Mouse (Mus musculus) c-Kit-negative CD71-positive TER-119-positive erythroid progenitor cells, embryonic 14.5 days (primary cell): ENCODE measurements around the gene Kcnj2.

Experiments used
- DNase-seq: peaks from one replicate; pipeline ENCODE4 v3.0.0-alpha.2; 2013; ENCODE audit warnings: low read depth, low spot score

Kcnj2 gene

DNA sequence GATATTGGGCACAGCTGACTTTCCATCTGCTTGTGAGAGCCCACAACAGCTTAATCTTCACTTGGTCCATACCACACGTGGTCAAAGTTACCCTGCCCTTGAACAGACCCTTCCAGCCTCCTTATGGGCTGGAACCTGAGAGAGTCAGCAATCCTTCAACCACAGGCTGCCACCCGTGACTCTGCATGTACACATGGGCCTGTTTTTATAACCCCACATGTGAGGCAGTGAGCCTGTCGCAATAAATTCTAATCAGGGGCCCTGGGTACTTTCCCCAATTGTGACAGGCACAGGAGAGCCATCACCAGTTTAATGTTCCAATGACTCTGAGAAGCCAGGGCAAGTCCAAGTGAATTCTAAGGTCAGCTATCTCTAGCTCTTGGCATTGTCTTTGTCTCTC lies 22.8 kb downstream of the Kcnj2 start:
- DNase-seq: no peak

DNA sequence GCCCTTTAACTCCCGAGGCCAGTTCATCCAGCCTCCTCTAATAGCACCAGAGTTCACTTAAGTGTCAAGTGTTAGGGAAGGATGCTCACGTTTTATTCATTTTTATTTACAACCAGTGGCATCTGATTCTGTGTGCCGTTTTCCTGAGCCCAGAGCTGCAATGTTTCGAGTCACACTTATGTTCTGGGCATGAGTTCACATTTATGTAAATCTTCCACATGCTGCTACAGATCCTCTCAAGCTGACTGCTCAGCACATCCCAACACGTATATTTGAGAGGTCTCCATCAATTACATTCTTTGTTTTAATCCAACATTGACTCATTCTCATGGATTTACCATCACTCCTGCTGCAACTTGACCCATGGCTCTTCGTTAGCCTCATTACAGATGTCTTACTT lies 25.2 kb downstream of the Kcnj2 start:
- DNase-seq: no peak

DNA sequence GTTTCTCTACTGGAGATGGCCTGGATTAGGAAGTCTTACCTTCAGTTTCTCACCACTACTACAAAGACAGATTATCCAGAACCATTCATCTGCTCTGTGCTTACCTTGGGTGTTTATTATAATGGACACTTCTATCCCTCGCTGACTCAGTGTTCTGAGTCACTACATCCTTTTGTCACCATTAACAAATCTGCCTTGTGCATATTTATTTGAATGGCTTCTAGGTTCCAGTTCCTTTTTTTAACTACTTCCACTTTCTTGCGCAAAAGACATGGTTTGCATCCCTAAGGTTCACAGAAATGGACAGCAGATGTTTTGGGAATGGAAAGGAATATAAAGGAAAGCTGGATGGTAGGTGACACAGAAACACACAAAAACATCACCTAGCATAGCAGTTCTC lies 27.0 kb downstream of the Kcnj2 start:
- DNase-seq: no peak

DNA sequence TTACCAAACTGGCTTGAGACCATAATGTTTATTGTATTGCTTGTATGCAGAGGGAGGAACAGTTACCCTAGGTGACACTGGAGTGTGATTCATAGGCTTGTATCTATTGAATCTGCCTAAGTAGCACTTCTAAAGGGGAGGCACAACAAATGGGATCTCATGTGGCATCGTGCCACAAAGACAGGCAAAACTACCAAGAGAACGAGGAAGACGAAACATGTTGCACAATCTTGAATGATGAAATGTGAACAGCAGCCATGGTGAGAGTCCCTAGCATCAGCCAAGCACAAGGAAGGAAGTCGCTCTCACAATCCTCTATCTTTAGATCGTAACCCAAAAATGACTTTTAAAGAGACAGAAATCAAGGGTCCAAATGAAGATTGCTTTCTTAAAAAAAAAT lies 30.6 kb downstream of the Kcnj2 start:
- no peak for DNase-seq

DNA sequence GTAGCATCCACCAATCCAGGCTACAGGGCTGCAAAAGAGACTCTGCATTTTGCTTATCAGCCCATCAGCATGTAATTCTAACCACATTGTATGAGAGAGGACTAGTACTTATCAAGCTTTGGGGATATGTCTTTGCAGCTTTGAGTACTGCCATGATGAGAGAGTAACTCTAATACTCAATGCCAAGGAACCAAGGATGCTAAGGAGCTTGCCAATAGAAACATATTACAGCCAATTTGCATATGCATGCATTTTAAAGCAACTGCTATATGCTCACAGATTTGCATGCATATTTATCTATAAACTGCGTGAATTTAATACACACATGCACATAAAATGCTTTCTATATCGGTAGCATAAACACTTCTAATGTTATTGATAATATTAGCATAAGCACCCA lies 34.2 kb downstream of the Kcnj2 start:
- DNase-seq: no peak

DNA sequence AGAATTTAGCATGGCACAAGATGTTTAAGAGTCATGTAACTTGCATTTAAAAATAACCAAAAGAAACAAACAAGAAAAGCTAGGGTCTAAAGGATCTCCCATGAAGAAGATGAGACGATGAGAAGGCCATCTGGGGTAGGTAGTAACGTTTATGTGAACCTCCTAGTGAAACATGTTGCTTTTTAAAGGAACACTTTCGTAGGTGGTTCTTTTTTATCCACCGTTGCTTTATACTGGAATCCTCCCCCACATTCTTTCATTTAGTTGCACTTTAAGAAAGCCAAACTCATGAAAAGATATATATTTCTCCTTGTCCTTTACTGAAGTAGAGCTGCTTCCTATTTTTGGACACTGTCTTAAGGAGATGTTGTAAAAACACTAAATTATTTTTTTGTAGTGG lies 34.7 kb downstream of the Kcnj2 start:
- no peak for DNase-seq

DNA sequence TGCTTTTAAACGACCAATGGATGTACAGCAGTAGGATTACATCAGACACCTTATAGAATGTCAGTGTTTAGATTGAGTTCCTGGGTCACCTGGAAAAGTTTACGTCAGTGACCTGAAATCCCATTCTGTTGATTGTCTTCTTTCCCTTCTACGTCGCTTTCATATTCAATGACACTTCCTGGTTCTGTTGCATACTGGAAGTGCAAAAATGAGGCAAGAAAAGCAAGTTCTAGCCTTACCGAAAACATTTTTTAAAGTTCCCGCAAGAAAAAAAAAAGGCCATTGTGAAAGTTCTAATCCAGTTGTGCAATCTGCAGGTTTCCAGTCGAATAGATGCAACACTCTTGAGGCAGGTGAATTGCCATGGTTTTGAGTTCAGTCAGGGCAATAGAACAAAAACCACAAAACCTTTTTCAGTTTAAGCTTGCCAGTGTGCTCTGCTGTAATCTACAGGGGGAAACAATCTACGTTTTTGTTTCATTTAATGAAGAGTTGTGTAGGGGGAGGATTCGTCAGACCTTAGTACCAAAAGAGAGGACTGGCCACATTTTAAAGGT lies 35.7 kb downstream of the Kcnj2 start:
- no peak for DNase-seq

DNA sequence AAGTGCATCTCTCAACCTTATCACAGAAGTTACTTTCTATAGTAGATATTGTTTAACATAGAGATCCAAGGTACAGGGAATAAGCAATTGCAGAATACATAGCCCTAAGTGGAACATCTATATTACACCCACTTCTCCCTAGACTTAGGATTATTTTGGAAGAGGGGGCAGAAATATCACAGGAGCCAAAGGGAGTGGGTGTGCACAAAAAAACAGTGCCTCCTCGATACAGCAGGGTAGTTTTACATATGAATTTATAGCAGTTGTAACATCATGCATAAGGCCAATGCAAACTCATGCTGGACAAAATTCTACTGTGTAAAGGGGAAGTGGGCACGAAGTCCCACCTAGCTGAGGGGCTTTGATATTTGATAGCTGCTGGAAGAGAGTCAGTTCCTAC lies 38.5 kb downstream of the Kcnj2 start:
- DNase-seq: no peak

DNA sequence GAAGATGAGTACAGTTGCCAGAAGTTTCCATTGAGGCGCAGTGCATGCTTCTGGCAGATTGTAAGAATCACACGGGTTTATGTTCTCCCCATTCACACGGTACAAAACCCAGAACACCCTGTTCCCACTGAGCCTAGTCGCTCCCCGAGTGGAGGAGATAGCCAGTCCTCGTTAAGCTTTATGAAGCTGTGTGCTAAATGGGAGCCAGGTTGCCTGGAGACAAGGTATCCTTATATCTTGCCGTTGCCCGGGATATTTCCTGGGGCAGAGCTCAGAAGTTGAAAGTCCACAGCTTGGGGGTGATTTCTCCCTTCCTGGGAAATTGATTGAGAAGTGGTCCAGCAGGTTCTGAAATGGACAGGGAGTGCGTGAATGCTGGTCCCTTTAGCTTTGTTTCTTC lies 42.2 kb downstream of the Kcnj2 start:
- no peak for DNase-seq

DNA sequence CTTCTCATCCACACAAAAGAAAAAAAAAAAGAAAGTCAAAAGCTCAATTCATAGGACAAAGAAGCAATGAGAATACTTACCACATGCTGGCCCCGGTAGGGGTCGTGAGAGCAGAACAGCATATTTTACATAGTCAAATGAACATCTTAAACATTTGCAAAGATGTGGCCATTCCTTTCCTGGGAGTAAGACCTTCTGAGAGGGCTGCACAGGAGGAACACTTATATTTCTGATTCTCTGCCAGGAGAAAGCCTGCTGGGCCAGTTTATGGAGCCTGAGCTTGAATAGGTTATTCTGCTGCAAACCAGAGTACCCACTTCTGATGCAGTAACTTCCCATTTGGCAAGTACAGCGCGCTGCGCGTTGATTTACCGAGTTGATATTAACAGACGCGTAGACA lies 55.5 kb downstream of the Kcnj2 start:
- DNase-seq: no peak

DNA sequence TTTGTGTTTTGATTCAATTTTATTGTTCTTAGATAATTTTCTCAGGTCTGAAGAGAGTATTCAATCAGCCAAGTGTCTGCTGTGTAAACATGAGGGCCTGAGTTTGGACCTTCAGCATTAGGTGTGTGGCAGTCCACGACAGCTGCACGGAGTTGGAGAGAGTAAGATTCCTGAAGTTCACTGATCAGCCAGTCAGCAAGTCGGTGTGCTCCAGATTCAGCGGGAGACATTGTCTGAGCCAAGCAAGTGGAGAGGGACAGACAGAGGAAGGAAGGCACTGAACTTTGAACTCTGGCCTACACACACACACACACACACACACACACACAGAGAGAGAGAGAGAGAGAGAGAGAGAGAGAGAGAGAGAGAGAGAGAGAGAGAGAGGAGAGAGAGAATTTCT lies 57.4 kb downstream of the Kcnj2 start:
- no peak for DNase-seq

DNA sequence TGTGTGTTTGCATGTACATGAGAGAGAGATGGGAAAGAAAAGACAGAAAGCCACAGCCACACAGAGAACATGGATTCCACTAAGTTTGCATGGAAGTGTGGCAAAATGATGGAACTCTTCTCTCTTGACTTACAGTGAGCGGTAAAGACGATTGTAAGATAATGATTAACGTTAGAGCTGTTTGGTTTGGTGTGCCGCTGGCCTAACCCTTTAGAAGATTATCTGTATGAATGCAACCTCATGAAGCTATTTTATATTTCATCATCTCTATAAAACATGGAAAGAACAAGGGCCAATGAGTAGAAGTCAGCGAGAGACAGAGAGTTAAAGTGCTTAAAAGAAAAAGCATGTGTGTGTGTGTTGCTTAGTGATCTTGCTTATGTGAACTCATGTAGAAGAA lies 60.0 kb downstream of the Kcnj2 start:
- DNase-seq: no peak
